Mouse (Mus musculus) layer of hippocampus, adult 6 months (tissue): ENCODE results near the gene Susd6. TPM values are rescaled to one million over a fixed set of nuclear protein-coding genes. Genes with fewer than 3 reads are reported as not detected.

Source experiments
- long read RNA-seq, 2 experiments: library from polyadenylated mRNA; unstranded; transcript quantifications; one replicate each; pipeline ENCODE4 v2.0.0; 2019 to 2020
- polyA plus RNA-seq: library from polyadenylated mRNA; unstranded; fragments of <200 nt; fragmentation: Nextera tagmentation; gene quantifications from 2 replicates; pipeline ENCODE4 v1.2.3, GENCODE M21; 2021

The Susd6 gene
- polyA plus RNA-seq = 24.8 and 27.7 TPM in 2 replicates
- long read RNA-seq, experiment 1, full-length matches to known transcripts = 2 of 27 reads
- long read RNA-seq, experiment 1, partial matches to known transcripts = 25 of 27 reads
- long read RNA-seq, experiment 1, other reads (novel, unspliced or antisense) = 0 of 27 reads
- long read RNA-seq, experiment 2, full-length matches to known transcripts = 52 of 91 reads
- long read RNA-seq, experiment 2, partial matches to known transcripts = 36 of 91 reads
- long read RNA-seq, experiment 2, other reads (novel, unspliced or antisense) = 3 of 91 reads

GRCm38 (mm10) chr12:80789849-80790694 is at the start of gene Susd6:
Gene Susd6, plus strand, starts transcription at chr12:80790510.

GRCm38 (mm10) chr12:80760396-80760801 is 29.9 kb upstream of the Susd6 start, which contains the start of gene Ccdc177:
Gene Ccdc177, minus strand, starts transcription at chr12:80760687.

Other genes starting within 250 kb of the Susd6 start
- gene Slc39a9, start 146.6 kb upstream of the Susd6 start, polyA plus RNA-seq = 23.9 and 25.0 TPM in 2 replicates
- gene Erh, start 146.2 kb upstream of the Susd6 start, polyA plus RNA-seq = 178 and 232 TPM in 2 replicates
- 1.0 and 1.1 TPM in 2 replicates for gene Plekhd1, start 97.9 kb upstream of the Susd6 start, polyA plus RNA-seq
- 1.3 and 1.7 TPM in 2 replicates for gene Ccdc177, start 29.8 kb upstream of the Susd6 start, polyA plus RNA-seq
- 36.6 and 48.1 TPM in 2 replicates for gene Srsf5, start 155.0 kb downstream of the Susd6 start, polyA plus RNA-seq
- not detected in 2 replicates for gene Slc10a1, start 178.2 kb downstream of the Susd6 start, polyA plus RNA-seq
- 5.5 and 6.2 TPM in 2 replicates for gene Smoc1, start 236.3 kb downstream of the Susd6 start, polyA plus RNA-seq